Mouse (Mus musculus): ENCODE data around the gene Dgke. TPM values are rescaled to one million over a fixed set of nuclear protein-coding genes. Genes with fewer than 3 reads are reported as not detected.

Dgke gene
- polyA plus RNA-seq, 1 experiment from 2014 or later: 16.3 TPM

DNA sequence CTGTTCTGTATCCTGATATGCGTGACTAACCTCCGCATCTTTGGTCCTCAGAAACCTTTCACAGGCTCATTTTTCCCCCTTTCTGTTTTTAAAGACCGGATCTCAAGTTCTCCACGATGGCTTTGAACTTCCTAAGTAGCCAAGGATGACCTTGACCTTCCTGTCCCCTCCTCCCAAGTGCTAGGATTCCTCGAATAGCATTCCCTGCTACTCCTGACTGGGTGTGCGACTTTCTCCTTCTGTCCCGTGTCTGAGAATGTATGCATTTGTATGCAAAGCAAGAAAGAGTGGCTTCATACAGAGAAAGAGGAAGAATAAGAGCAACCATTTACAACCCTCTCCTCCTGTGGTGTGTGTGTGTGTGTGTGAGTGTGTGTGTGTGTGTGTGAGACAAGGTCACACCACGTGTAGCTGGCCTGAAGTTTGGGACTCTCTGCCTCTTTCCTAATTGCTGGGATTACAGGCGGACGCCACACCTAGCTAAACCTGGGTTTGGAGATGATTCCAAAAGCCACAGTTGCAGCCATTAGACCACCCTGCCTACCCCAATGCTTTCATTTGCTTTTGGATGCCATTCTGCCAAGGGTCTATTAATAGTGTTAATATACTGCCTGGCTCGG is 1.3 kb upstream of the Dgke start:
- Histone ChIP-seq H3K36me3 (replicated peaks; ENCODE audit: control insufficient read depth, insufficient read depth) (no peaks in the 10 kb centered on the region), H3K27ac (no peak overlapping the region), H3K4me3 (replicated peaks; ENCODE audit: low read length) (no peak overlapping the region), H3K9me3 (ENCODE audit: control insufficient read depth, low read length) (no peaks in the 10 kb centered on the region), H3K4me2 (replicated peaks) (no peak overlapping the region), H3K4me1 (replicated peaks; ENCODE audit: control insufficient read depth, insufficient read depth, low read length) (no peaks in the 10 kb centered on the region), H3K27me3 (ENCODE audit: control insufficient read depth, insufficient read depth, low read length) (no peaks in the 10 kb centered on the region), H3K9ac (no peak overlapping the region)
- DNase-seq (ENCODE audit: low spot score) (no peak), ATAC-seq (ENCODE audit: low FRiP score) (no peak)
- WGBS: 65% methylated on average over 11 of the region's 11 CpGs

DNA sequence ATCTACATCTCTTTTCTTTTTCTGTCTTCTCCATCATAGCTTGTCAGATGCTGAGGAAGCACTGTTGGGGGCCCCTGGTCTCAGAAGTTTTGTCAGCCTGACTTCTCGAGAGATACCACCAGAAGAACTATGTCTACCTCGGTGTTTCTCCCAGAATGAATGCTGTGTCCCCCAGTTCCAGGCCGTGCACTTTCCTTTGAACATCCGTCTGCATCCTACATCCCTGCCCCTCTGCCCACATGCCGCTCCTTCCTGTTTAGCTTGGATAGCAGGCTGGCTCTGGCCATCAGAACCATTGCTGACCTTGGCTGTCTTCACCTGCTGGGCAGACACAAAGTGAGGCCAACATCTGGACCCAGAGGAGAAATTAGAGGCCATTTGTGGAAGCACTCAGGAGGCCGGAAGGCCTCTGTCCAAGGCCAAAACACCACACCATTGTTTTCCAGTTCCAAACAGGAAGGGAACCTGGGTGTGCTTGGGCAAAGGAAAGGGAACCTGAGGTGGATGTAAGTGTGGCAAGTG is 712 bp upstream of the Dgke start:
- H3K9me3 ChIP-seq (ENCODE audit: control insufficient read depth, low read length): no peaks in the 10 kb centered on the region
- no peak for DNase-seq (ENCODE audit: low spot score)
- H3K9ac ChIP-seq: no peak overlapping the region; the same call in 1 of the 2 replicates
- ATAC-seq (ENCODE audit: low FRiP score): no peak
- no peak overlapping the region for H3K27ac ChIP-seq
- no peak overlapping the region for H3K4me2 ChIP-seq (replicated peaks)
- no peaks in the 10 kb centered on the region for H3K4me1 ChIP-seq (replicated peaks; ENCODE audit: control insufficient read depth, insufficient read depth, low read length)
- H3K4me3 ChIP-seq (replicated peaks; ENCODE audit: low read length): no peak overlapping the region
- 73% methylated on average over 6 of the region's 6 CpGs for WGBS
- no peaks in the 10 kb centered on the region for H3K27me3 ChIP-seq (ENCODE audit: control insufficient read depth, insufficient read depth, low read length)
- no peaks in the 10 kb centered on the region for H3K36me3 ChIP-seq (replicated peaks; ENCODE audit: control insufficient read depth, insufficient read depth)

DNA sequence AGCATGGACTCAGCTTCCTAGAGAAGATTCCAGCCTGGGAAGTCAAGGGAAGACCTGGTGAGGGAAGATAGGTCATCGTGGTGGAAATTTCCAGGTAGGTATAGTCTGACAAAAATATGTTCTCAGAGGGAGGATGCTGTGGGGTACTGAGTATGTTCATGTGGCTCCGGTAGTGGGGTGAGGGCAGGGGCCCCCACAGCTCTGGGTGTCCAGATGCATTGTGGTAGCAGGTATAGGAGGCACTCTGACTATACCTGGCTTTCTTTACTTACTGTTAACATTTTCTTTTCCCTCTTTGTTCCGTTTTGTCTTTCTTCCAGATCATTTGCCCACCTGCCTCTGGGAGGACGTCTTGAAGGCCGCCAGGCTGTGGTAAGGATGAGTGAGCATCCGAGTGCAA is 524 bp downstream of the Dgke start:
- Histone ChIP-seq H3K27me3 (ENCODE audit: control insufficient read depth, insufficient read depth, low read length) (no peaks in the 10 kb centered on the region), H3K4me2 (replicated peaks) (no peak overlapping the region), H3K36me3 (replicated peaks; ENCODE audit: control insufficient read depth, insufficient read depth) (no peaks in the 10 kb centered on the region), H3K27ac (no peak overlapping the region), H3K9ac (no peak overlapping the region), H3K4me3 (replicated peaks; ENCODE audit: low read length) (no peak overlapping the region), H3K4me1 (replicated peaks; ENCODE audit: control insufficient read depth, insufficient read depth, low read length) (no peaks in the 10 kb centered on the region), H3K9me3 (ENCODE audit: control insufficient read depth, low read length) (no peaks in the 10 kb centered on the region)
- WGBS: 74% methylated on average over 6 of the region's 6 CpGs
- no peak for ATAC-seq (ENCODE audit: low FRiP score)
- no peak for DNase-seq (ENCODE audit: low spot score)

DNA sequence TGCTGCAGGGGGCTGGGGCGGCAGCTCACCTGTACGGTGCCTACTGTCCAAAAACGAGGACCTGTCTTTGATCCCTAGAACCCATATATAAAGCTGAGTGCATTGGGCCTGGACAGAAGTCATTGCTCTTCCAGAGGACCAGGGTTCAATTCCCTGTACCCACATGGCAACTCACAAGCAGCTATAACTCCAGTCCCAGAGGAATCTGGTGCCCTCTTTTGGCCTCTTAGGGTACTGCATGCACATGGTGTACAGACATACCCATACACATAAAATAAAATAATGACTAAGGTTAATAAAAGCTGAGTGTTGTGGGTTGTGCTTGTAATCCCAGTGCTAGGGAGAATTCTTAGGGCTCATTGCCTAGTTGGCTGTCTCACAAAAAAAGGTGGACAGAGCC is 1.4 kb downstream of the Dgke start:
- Histone ChIP-seq H3K4me1 (replicated peaks; ENCODE audit: control insufficient read depth, insufficient read depth, low read length) (no peaks in the 10 kb centered on the region), H3K4me2 (replicated peaks) (no peak overlapping the region), H3K36me3 (replicated peaks; ENCODE audit: control insufficient read depth, insufficient read depth) (no peaks in the 10 kb centered on the region), H3K27me3 (ENCODE audit: control insufficient read depth, insufficient read depth, low read length) (no peaks in the 10 kb centered on the region), H3K27ac (no peak overlapping the region), H3K4me3 (replicated peaks; ENCODE audit: low read length) (no peak overlapping the region), H3K9me3 (ENCODE audit: control insufficient read depth, low read length) (no peaks in the 10 kb centered on the region), H3K9ac (no peak overlapping the region)
- DNase-seq (ENCODE audit: low spot score) (no peak), ATAC-seq (ENCODE audit: low FRiP score) (no peak)
- 98% methylated on average over 3 of the region's 3 CpGs for WGBS

DNA sequence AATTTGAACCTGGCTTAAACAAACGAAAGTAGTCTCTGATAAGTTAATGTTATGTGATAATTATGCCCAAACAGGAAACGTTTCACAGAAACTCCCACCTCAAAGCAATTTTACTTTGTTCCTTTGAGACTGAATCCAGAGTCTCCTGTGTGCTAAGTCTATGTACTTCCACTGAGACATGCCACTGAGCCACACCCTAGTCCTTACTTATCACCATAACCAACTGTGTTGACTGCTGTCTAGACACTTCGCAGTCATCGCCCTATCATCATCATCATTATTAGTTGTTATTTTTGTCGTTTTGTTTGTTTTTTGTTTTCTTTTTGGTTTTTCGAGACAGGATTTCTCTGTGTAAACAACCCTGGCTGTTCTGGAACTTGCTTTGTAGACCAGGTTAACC is 2.3 kb downstream of the Dgke start:
- Histone ChIP-seq H3K4me2 (replicated peaks) (no peak overlapping the region), H3K4me3 (replicated peaks; ENCODE audit: low read length) (no peak overlapping the region), H3K4me1 (replicated peaks; ENCODE audit: control insufficient read depth, insufficient read depth, low read length) (peaks cover 3% of the 10 kb centered on the region), H3K27ac (no peak overlapping the region), H3K9ac (no peak overlapping the region), H3K27me3 (ENCODE audit: control insufficient read depth, insufficient read depth, low read length) (no peaks in the 10 kb centered on the region), H3K9me3 (ENCODE audit: control insufficient read depth, low read length) (no peaks in the 10 kb centered on the region), H3K36me3 (replicated peaks; ENCODE audit: control insufficient read depth, insufficient read depth) (no peaks in the 10 kb centered on the region)
- ATAC-seq (ENCODE audit: low FRiP score) (no peak), DNase-seq (ENCODE audit: low spot score) (no peak)
- WGBS: 83% methylated on average over 6 of the region's 6 CpGs

DNA sequence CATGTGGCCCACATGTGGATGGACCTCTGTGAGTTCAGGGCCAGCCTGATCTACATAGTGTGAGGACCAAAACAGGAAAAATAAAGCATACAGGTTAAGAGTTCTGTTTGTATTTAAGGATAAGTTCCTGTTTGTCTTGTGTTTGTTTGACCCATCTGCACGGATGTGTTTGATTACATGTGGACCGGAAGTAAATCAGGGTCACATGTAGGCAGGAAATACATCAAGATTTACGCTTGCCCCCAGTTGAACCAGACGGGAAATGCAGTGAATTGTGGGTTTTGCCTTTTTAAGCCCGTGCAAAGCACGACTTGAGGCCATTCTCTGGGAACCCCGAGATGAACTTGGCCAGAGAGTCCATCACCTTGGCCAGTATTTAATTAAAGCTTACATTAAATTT is 5.3 kb downstream of the Dgke start:
- H3K9me3 ChIP-seq (ENCODE audit: control insufficient read depth, low read length): no peaks in the 10 kb centered on the region
- no peak overlapping the region for H3K4me3 ChIP-seq (replicated peaks; ENCODE audit: low read length)
- H3K4me2 ChIP-seq (replicated peaks): no peak overlapping the region
- ATAC-seq (ENCODE audit: low FRiP score): no peak
- H3K36me3 ChIP-seq (replicated peaks; ENCODE audit: control insufficient read depth, insufficient read depth): no peaks in the 10 kb centered on the region
- peaks cover 22% of the 10 kb centered on the region for H3K4me1 ChIP-seq (replicated peaks; ENCODE audit: control insufficient read depth, insufficient read depth, low read length)
- DNase-seq (ENCODE audit: low spot score): no peak
- no peaks in the 10 kb centered on the region for H3K27me3 ChIP-seq (ENCODE audit: control insufficient read depth, insufficient read depth, low read length)
- WGBS: 90% methylated on average over 7 of the region's 7 CpGs
- H3K27ac ChIP-seq: no peak overlapping the region
- no peak overlapping the region for H3K9ac ChIP-seq

DNA sequence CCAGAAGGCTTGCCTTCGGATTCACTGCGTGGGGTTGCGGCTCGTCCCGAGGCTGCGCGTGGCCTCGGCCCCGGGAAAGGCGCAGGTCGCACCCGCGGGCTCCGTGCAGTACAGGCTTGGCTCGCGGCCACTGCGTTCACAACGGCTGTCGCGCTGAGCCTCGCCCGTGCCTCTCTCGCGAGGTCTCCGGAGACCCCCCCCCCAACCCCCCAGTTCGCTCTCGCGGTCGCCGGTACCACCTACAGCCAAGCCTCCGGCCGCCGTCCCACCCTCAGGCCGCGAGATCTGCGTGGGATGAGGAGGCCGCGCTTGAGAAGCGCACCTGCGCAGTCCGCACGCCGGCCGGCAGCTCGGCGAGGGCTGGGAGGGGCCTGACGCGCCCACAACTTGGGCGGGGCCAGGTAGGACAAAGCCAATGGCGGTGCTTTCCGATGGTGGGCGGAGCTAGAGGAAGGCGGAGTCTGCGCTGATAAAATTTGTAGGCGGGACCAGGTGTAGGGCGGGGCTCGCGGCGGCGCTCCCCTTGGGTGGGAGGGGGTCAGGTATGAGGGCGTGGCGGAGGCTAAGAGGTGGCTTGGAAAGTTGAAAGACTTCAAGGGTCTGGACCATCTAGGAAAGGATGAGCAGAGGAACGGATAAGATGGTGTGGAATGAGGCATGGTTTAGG is 6.1 kb downstream of the Dgke start:
- 1% methylated on average over 63 of the region's 63 CpGs for WGBS
- H3K9me3 ChIP-seq (ENCODE audit: control insufficient read depth, low read length): no peaks in the 10 kb centered on the region
- H3K4me3 ChIP-seq (replicated peaks; ENCODE audit: low read length): peak overlapping the region; percentile 74
- H3K27ac ChIP-seq: peak overlapping the region; percentile 78
- peak overlapping the region; percentile 75 for H3K4me2 ChIP-seq (replicated peaks)
- H3K36me3 ChIP-seq (replicated peaks; ENCODE audit: control insufficient read depth, insufficient read depth): 0 out of 2 replicates have a peak, but pooled peaks cover under 1% of the 10 kb centered on the region
- ATAC-seq (ENCODE audit: low FRiP score) (peak; percentile 94), DNase-seq (ENCODE audit: low spot score) (peak; percentile 87)
- peaks cover 22% of the 10 kb centered on the region for H3K4me1 ChIP-seq (replicated peaks; ENCODE audit: control insufficient read depth, insufficient read depth, low read length)
- peak overlapping the region; percentile 87 for H3K9ac ChIP-seq
- H3K27me3 ChIP-seq (ENCODE audit: control insufficient read depth, insufficient read depth, low read length): no peaks in the 10 kb centered on the region

DNA sequence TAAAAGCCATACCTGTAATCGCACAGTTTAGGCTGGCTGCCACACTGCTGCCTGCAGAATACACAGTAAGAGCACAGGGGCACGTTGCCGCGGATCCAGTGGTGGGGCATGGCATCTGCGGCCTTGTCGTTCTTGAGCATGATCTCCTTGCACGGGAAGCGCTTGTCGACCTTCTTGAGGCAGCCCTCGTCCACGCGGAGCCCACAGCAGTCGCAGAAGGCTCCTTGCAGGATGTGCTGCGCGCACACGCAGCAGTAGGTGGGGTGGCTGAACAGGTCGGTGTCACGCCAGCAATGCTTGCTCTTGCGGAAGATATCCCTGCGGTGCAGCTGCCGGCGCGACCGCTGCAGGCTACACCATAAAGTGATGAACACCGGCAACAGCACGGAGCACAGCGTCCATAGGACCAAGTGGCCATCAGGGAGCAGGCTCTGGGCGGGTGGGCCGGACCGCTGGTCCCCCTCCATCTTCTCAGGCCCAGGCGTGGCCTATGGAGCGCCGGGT is 6.7 kb downstream of the Dgke start:
- Histone ChIP-seq H3K27ac (peak overlapping the region; percentile 78), H3K4me2 (replicated peaks) (peak overlapping the region; percentile 75), H3K4me1 (replicated peaks; ENCODE audit: control insufficient read depth, insufficient read depth, low read length) (peaks cover 22% of the 10 kb centered on the region), H3K27me3 (ENCODE audit: control insufficient read depth, insufficient read depth, low read length) (no peaks in the 10 kb centered on the region), H3K4me3 (replicated peaks; ENCODE audit: low read length) (peak overlapping the region; percentile 74), H3K36me3 (replicated peaks; ENCODE audit: control insufficient read depth, insufficient read depth) (peaks cover 6% of the 10 kb centered on the region), H3K9ac (peak overlapping the region; percentile 87), H3K9me3 (ENCODE audit: control insufficient read depth, low read length) (no peaks in the 10 kb centered on the region)
- DNase-seq (ENCODE audit: low spot score) (peak; percentile 36), ATAC-seq (ENCODE audit: low FRiP score) (peak; percentile 82)
- 1% methylated on average over 33 of the region's 33 CpGs for WGBS

DNA sequence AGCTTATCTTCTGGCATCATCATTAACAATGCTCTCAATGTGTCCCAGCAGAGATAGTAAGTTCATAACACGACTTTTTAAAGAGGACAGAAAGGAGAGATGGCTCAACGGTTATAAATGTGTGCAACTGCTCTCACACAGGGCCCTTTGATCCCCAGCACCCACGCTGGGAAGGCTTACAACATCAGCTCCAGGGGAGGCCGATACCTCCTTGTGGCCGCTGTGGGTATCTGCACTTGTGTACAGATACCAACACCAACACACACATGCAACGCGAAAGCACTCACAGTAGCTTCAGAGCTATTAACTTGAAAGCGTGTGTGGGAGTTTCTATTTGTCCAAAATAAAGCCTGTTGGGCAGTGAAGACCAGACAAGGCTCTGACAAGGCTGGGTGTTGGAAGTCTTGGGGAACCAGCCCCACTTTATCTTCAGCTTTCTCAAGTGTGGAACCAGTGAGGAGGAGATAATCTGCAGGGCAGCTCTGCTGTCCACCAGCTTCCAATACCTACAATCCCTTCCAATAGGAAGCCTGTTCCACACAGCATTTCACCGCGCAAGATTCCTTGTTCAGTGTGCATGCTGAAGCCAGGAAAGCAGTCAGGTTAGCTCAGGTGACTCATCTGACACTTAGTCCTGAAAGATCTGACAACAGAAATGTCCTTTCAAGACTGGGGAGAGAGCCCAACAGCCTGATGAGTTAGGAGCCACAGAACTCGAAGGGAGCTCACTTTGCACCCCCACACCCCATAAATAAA is 8.0 kb downstream of the Dgke start:
- H3K27me3 ChIP-seq (ENCODE audit: control insufficient read depth, insufficient read depth, low read length): no peaks in the 10 kb centered on the region
- DNase-seq (ENCODE audit: low spot score) (no peak), ATAC-seq (ENCODE audit: low FRiP score) (no peak)
- H3K27ac ChIP-seq: no peak overlapping the region
- no peaks in the 10 kb centered on the region for H3K9me3 ChIP-seq (ENCODE audit: control insufficient read depth, low read length)
- H3K36me3 ChIP-seq (replicated peaks; ENCODE audit: control insufficient read depth, insufficient read depth): peaks cover 19% of the 10 kb centered on the region
- H3K4me3 ChIP-seq (replicated peaks; ENCODE audit: low read length): peak overlapping the region; percentile 74
- peak overlapping the region; percentile 87 for H3K9ac ChIP-seq
- H3K4me2 ChIP-seq (replicated peaks): peak overlapping the region; percentile 75
- 78% methylated on average over 11 of the region's 11 CpGs for WGBS
- peaks cover 22% of the 10 kb centered on the region for H3K4me1 ChIP-seq (replicated peaks; ENCODE audit: control insufficient read depth, insufficient read depth, low read length)
